Mouse (Mus musculus) CD4-positive, CD25-positive, alpha-beta regulatory T cell, adult 2 months (primary cell): Measurements from ENCODE around the gene Capn5.

ENCODE experiments used
- DNase-seq: peaks from one replicate; pipeline ENCODE4 v3.0.0-alpha.2; 2012; ENCODE audit warnings: low read depth, low spot score

The Capn5 gene

GRCm38 (mm10) chr7:98176322-98177070 is 1.6 kb downstream of the Capn5 start:
- no peak for DNase-seq

- no peak for DNase-seq
Observed at GRCm38 (mm10) chr7:98174883-98175755, 3.0 kb downstream of the Capn5 start.

- DNase-seq = no peak
Observed at GRCm38 (mm10) chr7:98173408-98173807, 4.7 kb downstream of the Capn5 start.

GRCm38 (mm10) chr7:98172661-98173060 is 5.4 kb downstream of the Capn5 start:
- DNase-seq = no peak

- DNase-seq = no peak
Observed at GRCm38 (mm10) chr7:98171141-98172073, 6.7 kb downstream of the Capn5 start.

GRCm38 (mm10) chr7:98164999-98165528 is 13.0 kb downstream of the Capn5 start:
- peak; percentile 52 for DNase-seq

- no peak for DNase-seq
Observed at GRCm38 (mm10) chr7:98164382-98164998, 13.6 kb downstream of the Capn5 start.

GRCm38 (mm10) chr7:98163700-98164099 is 14.4 kb downstream of the Capn5 start:
- no peak for DNase-seq

- no peak for DNase-seq
Observed at GRCm38 (mm10) chr7:98162239-98162638, 15.8 kb downstream of the Capn5 start.

GRCm38 (mm10) chr7:98160041-98160740 is 17.9 kb downstream of the Capn5 start:
- DNase-seq = no peak

- DNase-seq = no peak
Observed at GRCm38 (mm10) chr7:98158481-98158880, 19.6 kb downstream of the Capn5 start.

- DNase-seq = no peak
Observed at GRCm38 (mm10) chr7:98157636-98158332, 20.3 kb downstream of the Capn5 start.

GRCm38 (mm10) chr7:98156280-98156665 is 21.8 kb downstream of the Capn5 start:
- no peak for DNase-seq

GRCm38 (mm10) chr7:98155546-98156279 is 22.4 kb downstream of the Capn5 start:
- peak; percentile 73 for DNase-seq

GRCm38 (mm10) chr7:98153892-98154291 is 24.2 kb downstream of the Capn5 start:
- DNase-seq = no peak

GRCm38 (mm10) chr7:98153345-98153744 is 24.7 kb downstream of the Capn5 start:
- no peak for DNase-seq

GRCm38 (mm10) chr7:98152400-98152799 is 25.7 kb downstream of the Capn5 start:
- no peak for DNase-seq

GRCm38 (mm10) chr7:98150525-98150924 is 27.5 kb downstream of the Capn5 start:
- DNase-seq = no peak

GRCm38 (mm10) chr7:98149802-98150201 is 28.3 kb downstream of the Capn5 start:
- no peak for DNase-seq
